Mouse (Mus musculus): Measurements from ENCODE around the gene Kmt2b. TPM values are rescaled to one million over a fixed set of nuclear protein-coding genes. Genes with fewer than 3 reads are reported as not detected.

The Kmt2b gene
- polyA plus RNA-seq, 1 experiment = 102 TPM

- Histone ChIP-seq H3K27ac (ENCODE audit: control insufficient read depth, insufficient read depth, low read depth, low read length, poor library complexity) (peak within 1 kb of the TSS; percentile 88), H3K4me3 (replicated peaks; ENCODE audit: control insufficient read depth, low read depth, low read length) (peak within 1 kb of the TSS; percentile 90), H3K4me1 (ENCODE audit: control insufficient read depth, insufficient read depth, low read length) (no peaks in the 10 kb centered on the region; the same call in 1 of the 2 replicates)
- WGBS = under 1% methylated on average over 44 of the region's 44 CpGs
- TF ChIP-seq POLR2A (IDR thresholded peaks at IDR 0.05; ENCODE audit: borderline replicate concordance, control insufficient read depth, low read depth, low read length) = peak; percentile 60
- no peak for TF ChIP-seq CTCF (IDR thresholded peaks at IDR 0.05; ENCODE audit: control insufficient read depth, insufficient read depth, low read length)
Measured at GRCm38 (mm10) chr7:30552102-30553020, 36.2 kb downstream of the Kmt2b start, which contains the start of the genes Hspb6 and Proser3. Hspb6 (plus strand) TSS chr7:30552178. Proser3 (minus strand) TSS chr7:30552299.

GRCm38 (mm10) chr7:30551445-30552101, 37.0 kb downstream of the Kmt2b start:
- Histone ChIP-seq H3K4me1 (ENCODE audit: control insufficient read depth, insufficient read depth, low read length) (no peaks in the 10 kb centered on the region; the same call in 1 of the 2 replicates), H3K4me3 (replicated peaks; ENCODE audit: control insufficient read depth, low read depth, low read length) (peak overlapping the region; percentile 90), H3K27ac (ENCODE audit: control insufficient read depth, insufficient read depth, low read depth, low read length, poor library complexity) (peak overlapping the region; percentile 88)
- WGBS = under 1% methylated on average over 10 of the region's 10 CpGs
- TF ChIP-seq CTCF (IDR thresholded peaks at IDR 0.05; ENCODE audit: control insufficient read depth, insufficient read depth, low read length) (0 out of 2 replicates have a peak, but pooled peaks have one; percentile 7), POLR2A (IDR thresholded peaks at IDR 0.05; ENCODE audit: borderline replicate concordance, control insufficient read depth, low read depth, low read length) (no peak)

GRCm38 (mm10) chr7:30550603-30551002, 37.9 kb downstream of the Kmt2b start:
- TF ChIP-seq POLR2A (IDR thresholded peaks at IDR 0.05; ENCODE audit: borderline replicate concordance, control insufficient read depth, low read depth, low read length) (no peak), CTCF (IDR thresholded peaks at IDR 0.05; ENCODE audit: control insufficient read depth, insufficient read depth, low read length) (no peak)
- Histone ChIP-seq H3K4me3 (replicated peaks; ENCODE audit: control insufficient read depth, low read depth, low read length) (no peak overlapping the region), H3K27ac (ENCODE audit: control insufficient read depth, insufficient read depth, low read depth, low read length, poor library complexity) (no peak overlapping the region), H3K4me1 (ENCODE audit: control insufficient read depth, insufficient read depth, low read length) (no peaks in the 10 kb centered on the region; the same call in 1 of the 2 replicates)
- WGBS = 89% methylated on average over 1 of the region's 1 CpGs

GRCm38 (mm10) chr7:30549880-30550279, 38.6 kb downstream of the Kmt2b start:
- WGBS = 79% methylated on average over 2 of the region's 2 CpGs
- H3K27ac ChIP-seq (ENCODE audit: control insufficient read depth, insufficient read depth, low read depth, low read length, poor library complexity) = no peak overlapping the region
- TF ChIP-seq CTCF (IDR thresholded peaks at IDR 0.05; ENCODE audit: control insufficient read depth, insufficient read depth, low read length) = no peak
- no peak for TF ChIP-seq POLR2A (IDR thresholded peaks at IDR 0.05; ENCODE audit: borderline replicate concordance, control insufficient read depth, low read depth, low read length)
- no peak overlapping the region for H3K4me3 ChIP-seq (replicated peaks; ENCODE audit: control insufficient read depth, low read depth, low read length)
- H3K4me1 ChIP-seq (ENCODE audit: control insufficient read depth, insufficient read depth, low read length) = no peaks in the 10 kb centered on the region; the same call in 1 of the 2 replicates

GRCm38 (mm10) chr7:30544327-30544726, 44.2 kb downstream of the Kmt2b start:
- Histone ChIP-seq H3K4me3 (replicated peaks; ENCODE audit: control insufficient read depth, low read depth, low read length) (no peak overlapping the region), H3K4me1 (ENCODE audit: control insufficient read depth, insufficient read depth, low read length) (no peaks in the 10 kb centered on the region; the same call in 1 of the 2 replicates), H3K27ac (ENCODE audit: control insufficient read depth, insufficient read depth, low read depth, low read length, poor library complexity) (no peak overlapping the region)
- no peak for TF ChIP-seq POLR2A (IDR thresholded peaks at IDR 0.05; ENCODE audit: borderline replicate concordance, control insufficient read depth, low read depth, low read length)
- TF ChIP-seq CTCF (IDR thresholded peaks at IDR 0.05; ENCODE audit: control insufficient read depth, insufficient read depth, low read length) = no peak
- 68% methylated on average over 2 of the region's 2 CpGs for WGBS

- TF ChIP-seq CTCF (IDR thresholded peaks at IDR 0.05; ENCODE audit: control insufficient read depth, insufficient read depth, low read length) (no peak), POLR2A (IDR thresholded peaks at IDR 0.05; ENCODE audit: borderline replicate concordance, control insufficient read depth, low read depth, low read length) (no peak)
- Histone ChIP-seq H3K4me3 (replicated peaks; ENCODE audit: control insufficient read depth, low read depth, low read length) (no peak overlapping the region), H3K4me1 (ENCODE audit: control insufficient read depth, insufficient read depth, low read length) (no peaks in the 10 kb centered on the region; the same call in 1 of the 2 replicates), H3K27ac (ENCODE audit: control insufficient read depth, insufficient read depth, low read depth, low read length, poor library complexity) (no peak overlapping the region)
- WGBS = 93% methylated on average over 7 of the region's 7 CpGs
Measured at GRCm38 (mm10) chr7:30540572-30540971, 48.0 kb downstream of the Kmt2b start.

GRCm38 (mm10) chr7:30534633-30535577, 53.6 kb downstream of the Kmt2b start, which contains the start of gene Arhgap33:
Arhgap33 (minus strand) TSS chr7:30535060.
- Histone ChIP-seq H3K27ac (ENCODE audit: control insufficient read depth, insufficient read depth, low read depth, low read length, poor library complexity) (peak within 1 kb of the TSS; percentile 73), H3K4me3 (replicated peaks; ENCODE audit: control insufficient read depth, low read depth, low read length) (peak within 1 kb of the TSS; percentile 77), H3K4me1 (ENCODE audit: control insufficient read depth, insufficient read depth, low read length) (no peaks in the 10 kb centered on the region)
- WGBS = under 1% methylated on average over 84 of the region's 84 CpGs
- TF ChIP-seq CTCF (IDR thresholded peaks at IDR 0.05; ENCODE audit: control insufficient read depth, insufficient read depth, low read length) = no peak
- TF ChIP-seq POLR2A (IDR thresholded peaks at IDR 0.05; ENCODE audit: borderline replicate concordance, control insufficient read depth, low read depth, low read length) = peak; percentile 73; the same call in 1 of the 2 replicates
